Mouse (Mus musculus): ENCODE results near the gene Ankrd13d. TPM values are rescaled to one million over a fixed set of nuclear protein-coding genes. Genes with fewer than 3 reads are reported as not detected.
"Not testable (repeated sequence)": the region's sequence is repeated elsewhere in the genome, so short reads cannot be mapped to it uniquely, and the experiment has no call there.

The Ankrd13d gene
- total RNA-seq, 4 experiments from 2014 or later: 60.1 to 72.5 (median 69.0) TPM

- DNase-seq (ENCODE audit: low spot score in 2 of 2): no peak
Measured at GRCm38 (mm10) chr19:4264171-4264780, 18.7 kb downstream of the Ankrd13d start.

- no peak for DNase-seq (ENCODE audit: low spot score in 2 of 2)
Measured at GRCm38 (mm10) chr19:4263702-4264101, 19.2 kb downstream of the Ankrd13d start.

GRCm38 (mm10) chr19:4262756-4263155 lies 20.2 kb downstream of the Ankrd13d start:
- DNase-seq (ENCODE audit: low spot score in 2 of 2): no peak

- DNase-seq (ENCODE audit: low spot score in 2 of 2): no peak
Measured at GRCm38 (mm10) chr19:4261038-4261698, 21.8 kb downstream of the Ankrd13d start.

- DNase-seq (ENCODE audit: low spot score in 2 of 2): no peak
Measured at GRCm38 (mm10) chr19:4257897-4258252, 25.1 kb downstream of the Ankrd13d start.

GRCm38 (mm10) chr19:4257216-4257896 lies 25.6 kb downstream of the Ankrd13d start:
- peak; percentile 87 to 90 for DNase-seq (ENCODE audit: low spot score in 2 of 2)

GRCm38 (mm10) chr19:4255583-4256162 lies 27.3 kb downstream of the Ankrd13d start:
- no peak for DNase-seq (ENCODE audit: low spot score in 2 of 2)

- DNase-seq (ENCODE audit: low spot score in 2 of 2): no peak
Measured at GRCm38 (mm10) chr19:4254230-4254629, 28.7 kb downstream of the Ankrd13d start.

GRCm38 (mm10) chr19:4248683-4249082 lies 34.3 kb downstream of the Ankrd13d start:
- DNase-seq (ENCODE audit: low spot score in 2 of 2): not testable (repeated sequence)

- DNase-seq (ENCODE audit: low spot score in 2 of 2): no peak
Measured at GRCm38 (mm10) chr19:4247010-4247409, 35.9 kb downstream of the Ankrd13d start.

GRCm38 (mm10) chr19:4244775-4245174 lies 38.2 kb downstream of the Ankrd13d start:
- no peak for DNase-seq (ENCODE audit: low spot score in 2 of 2)

- DNase-seq (ENCODE audit: low spot score in 2 of 2): no peak
Measured at GRCm38 (mm10) chr19:4242416-4242815, 40.5 kb downstream of the Ankrd13d start.

GRCm38 (mm10) chr19:4240247-4240668 lies 42.7 kb downstream of the Ankrd13d start:
- DNase-seq (ENCODE audit: low spot score in 2 of 2): no peak

- no peak for DNase-seq (ENCODE audit: low spot score in 2 of 2)
Measured at GRCm38 (mm10) chr19:4234548-4234947, 48.4 kb downstream of the Ankrd13d start.

GRCm38 (mm10) chr19:4232651-4233050 lies 50.3 kb downstream of the Ankrd13d start:
- no peak for DNase-seq (ENCODE audit: low spot score in 2 of 2)

GRCm38 (mm10) chr19:4232186-4232572 lies 50.8 kb downstream of the Ankrd13d start:
- peak in 1 of 2 experiments; percentile 50 for DNase-seq (ENCODE audit: low spot score in 2 of 2)

- DNase-seq (ENCODE audit: low spot score in 2 of 2): peak; percentile 85 to 98
Measured at GRCm38 (mm10) chr19:4231253-4232185, 51.4 kb downstream of the Ankrd13d start, which contains the start of gene Pold4. TSS of gene Pold4 (plus strand) at chr19:4231899.

- no peak for DNase-seq (ENCODE audit: low spot score in 2 of 2)
Measured at GRCm38 (mm10) chr19:4230415-4230814, 52.5 kb downstream of the Ankrd13d start.

GRCm38 (mm10) chr19:4229451-4230076 lies 53.4 kb downstream of the Ankrd13d start:
- DNase-seq (ENCODE audit: low spot score in 2 of 2): no peak

- no peak for DNase-seq (ENCODE audit: low spot score in 2 of 2)
Measured at GRCm38 (mm10) chr19:4228891-4229290, 54.0 kb downstream of the Ankrd13d start.
